Mouse (Mus musculus) embryonic fibroblast, embryonic 13.5 days (primary cell): ENCODE results near the gene Camsap3. TPM values are rescaled to one million over a fixed set of nuclear protein-coding genes. Genes with fewer than 3 reads are reported as not detected.
A peak's percentile ranks its signal among the peaks of the same experiment; 100 is the strongest.
"Not testable (repeated sequence)": the region's sequence is repeated elsewhere in the genome, so short reads cannot be mapped to it uniquely, and the experiment has no call there.

Experiments used
- H3K27ac ChIP-seq: 2 replicates; pipeline ENCODE4 v1.5.1; 2012; ENCODE audit warnings: low read length, control low read depth, inconsistent platforms; ENCODE audit not compliant: insufficient read depth
- H3K4me1 ChIP-seq: 2 replicates; pipeline ENCODE4 v1.6.1; 2011; ENCODE audit warnings: low read length; ENCODE audit not compliant: control insufficient read depth, insufficient read depth
- H3K4me3 ChIP-seq: 2 replicates; pipeline ENCODE4 v1.5.1; 2011; ENCODE audit warnings: mild to moderate bottlenecking, control low read depth, low read length; ENCODE audit not compliant: insufficient read depth
- CTCF ChIP-seq: IDR thresholded peaks from 2 replicates; pipeline ENCODE4 v1.5.1; 2011; ENCODE audit warnings: mild to moderate bottlenecking, control low read depth, low read length, moderate library complexity, borderline replicate concordance; ENCODE audit not compliant: insufficient read depth
- POLR2A ChIP-seq: IDR thresholded peaks from 2 replicates; pipeline ENCODE4 v1.6.1; 2011; ENCODE audit warnings: low read depth, mild to moderate bottlenecking, control low read depth, low read length, moderate library complexity
- polyA plus RNA-seq: library from polyadenylated mRNA; stranded (reverse); fragments of >200 nt; gene quantifications from 2 replicates; pipeline ENCODE4 v1.2.4, GENCODE M21; 2011; ENCODE audit warnings: low read depth; ENCODE audit not compliant: missing spikeins, insufficient read length

Gene Camsap3
- polyA plus RNA-seq, 1 experiment, result not detected

DNA sequence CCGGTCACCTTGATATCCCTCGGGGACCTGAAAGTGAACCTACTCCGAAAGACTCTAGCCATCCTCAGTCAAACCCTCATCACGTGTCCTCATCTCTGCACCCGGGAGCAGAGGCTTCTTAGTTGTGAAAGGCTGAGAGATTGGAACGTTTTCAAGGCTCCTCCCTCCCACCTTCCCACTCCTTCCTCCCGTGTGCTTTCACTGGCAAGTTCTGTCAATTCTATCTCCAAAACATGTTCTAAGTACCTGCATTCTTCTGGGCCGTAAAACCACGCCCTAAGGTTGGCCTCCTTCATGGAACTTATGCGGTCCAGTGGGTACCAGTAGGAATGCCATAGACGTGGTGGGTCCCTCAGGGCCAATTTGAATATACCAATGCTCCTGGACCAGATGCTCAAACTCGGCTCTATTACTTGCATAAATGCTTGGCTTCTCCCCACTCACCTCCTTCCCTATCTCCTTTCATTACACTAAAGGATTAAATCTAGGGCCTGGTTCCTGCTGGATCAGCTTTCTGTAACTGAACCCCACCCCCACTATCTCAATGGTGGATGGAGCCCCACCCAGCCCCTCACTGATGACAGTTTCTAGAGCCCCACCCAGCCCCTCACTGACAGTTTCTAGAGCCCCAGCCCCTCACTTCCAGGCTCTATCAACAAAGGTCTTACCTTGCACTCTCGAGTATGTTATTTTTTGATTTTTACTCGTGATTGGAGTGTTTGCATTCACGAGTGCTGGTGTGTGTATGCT is 10.7 kb upstream of the Camsap3 start:
- H3K4me1 ChIP-seq, result no peaks in the 10 kb centered on the region
- TF ChIP-seq CTCF (no peak), POLR2A (no peak)
- no peak overlapping the region for H3K27ac ChIP-seq
- no peak overlapping the region for H3K4me3 ChIP-seq

DNA sequence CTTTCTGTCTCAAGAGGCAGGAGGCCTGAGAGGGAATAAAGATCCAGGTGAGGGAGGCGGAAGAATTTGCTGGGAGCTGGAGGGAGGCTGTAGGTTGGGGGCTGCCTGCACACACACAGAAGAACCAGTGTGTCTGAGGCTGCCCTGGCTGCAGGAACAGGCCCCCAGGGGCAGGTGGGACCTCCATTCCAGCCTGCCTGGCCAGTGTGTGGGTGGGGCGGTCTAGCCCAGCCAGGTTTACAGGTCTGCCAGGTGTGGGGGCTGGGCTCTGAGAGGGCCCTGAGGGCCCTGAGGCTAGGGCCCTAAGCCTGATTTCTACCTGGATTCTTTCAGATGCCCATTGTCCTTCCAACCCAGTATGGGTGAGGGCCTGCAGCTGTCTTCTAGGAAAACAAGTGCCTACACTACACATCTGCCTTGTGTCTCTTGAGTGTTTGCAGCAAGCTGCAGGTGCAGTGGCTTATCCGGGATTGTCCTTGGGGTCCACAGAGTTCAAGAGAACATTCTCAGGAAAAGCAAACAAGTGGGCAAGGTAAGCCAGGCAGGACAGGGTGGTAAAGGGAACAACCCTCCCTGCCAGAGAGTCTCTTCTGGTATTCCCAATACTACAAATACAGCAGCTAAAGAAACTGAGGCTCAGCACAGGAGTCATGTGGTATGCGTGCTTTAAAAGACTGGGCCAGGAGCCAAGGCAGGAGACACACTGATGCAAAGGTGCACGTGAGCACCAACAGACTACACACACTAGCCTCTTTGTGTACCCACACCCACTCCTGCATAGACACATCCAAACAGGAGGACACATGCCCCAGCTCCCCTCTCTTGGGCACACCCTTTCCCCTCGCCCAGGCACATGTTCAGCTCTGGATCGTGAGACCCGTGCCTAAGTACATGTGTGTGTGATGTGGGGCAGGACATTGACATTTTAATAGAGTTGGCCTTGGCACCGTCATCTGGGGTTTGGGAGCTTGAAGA is 7.4 kb upstream of the Camsap3 start:
- H3K4me3 ChIP-seq, result no peak overlapping the region
- H3K4me1 ChIP-seq, result no peaks in the 10 kb centered on the region
- TF ChIP-seq CTCF, result no peak
- TF ChIP-seq POLR2A, result no peak
- no peak overlapping the region for H3K27ac ChIP-seq

DNA sequence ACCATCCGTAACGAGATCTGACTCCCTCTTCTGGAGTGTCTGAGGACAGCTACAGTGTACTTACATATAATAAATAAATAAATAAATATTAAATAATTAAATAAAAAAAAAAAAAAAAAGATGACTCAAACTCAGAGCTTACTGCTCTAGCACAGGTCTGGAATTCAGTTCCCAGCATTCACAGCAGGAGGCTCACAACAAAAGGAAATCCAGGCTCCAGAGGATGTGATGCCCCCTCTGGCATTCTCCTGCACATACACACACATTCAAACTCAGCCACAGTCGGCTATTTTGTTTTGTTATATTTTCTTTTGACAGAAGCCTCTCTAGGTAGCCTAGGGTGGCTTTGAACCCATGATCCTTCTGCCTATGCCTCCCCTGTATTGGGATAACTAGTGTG is 5.1 kb upstream of the Camsap3 start:
- H3K4me1 ChIP-seq, H3K4me3 ChIP-seq, H3K27ac ChIP-seq: not testable (repeated sequence)

DNA sequence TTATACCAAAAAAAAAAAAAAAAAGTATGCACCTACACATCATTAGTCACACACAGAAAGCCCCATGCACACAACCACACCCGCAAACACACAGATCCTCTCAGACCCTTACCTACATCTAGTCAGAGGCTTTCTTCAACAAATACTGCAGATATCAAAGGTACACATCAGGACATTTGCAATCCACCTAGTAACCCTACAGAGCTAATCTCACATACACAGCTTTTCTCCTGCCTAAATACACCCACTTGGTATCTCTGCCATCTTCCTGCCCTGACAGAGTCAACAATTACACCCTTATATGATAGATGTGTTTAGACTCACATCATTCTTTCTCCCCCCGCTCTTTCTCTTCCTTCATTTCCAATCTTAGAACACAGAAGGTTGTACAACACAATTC is 641 bp upstream of the Camsap3 start:
- Histone ChIP-seq H3K4me3 (no peak overlapping the region), H3K4me1 (no peaks in the 10 kb centered on the region), H3K27ac (no peak overlapping the region)
- no peak for TF ChIP-seq POLR2A
- TF ChIP-seq CTCF, result no peak

DNA sequence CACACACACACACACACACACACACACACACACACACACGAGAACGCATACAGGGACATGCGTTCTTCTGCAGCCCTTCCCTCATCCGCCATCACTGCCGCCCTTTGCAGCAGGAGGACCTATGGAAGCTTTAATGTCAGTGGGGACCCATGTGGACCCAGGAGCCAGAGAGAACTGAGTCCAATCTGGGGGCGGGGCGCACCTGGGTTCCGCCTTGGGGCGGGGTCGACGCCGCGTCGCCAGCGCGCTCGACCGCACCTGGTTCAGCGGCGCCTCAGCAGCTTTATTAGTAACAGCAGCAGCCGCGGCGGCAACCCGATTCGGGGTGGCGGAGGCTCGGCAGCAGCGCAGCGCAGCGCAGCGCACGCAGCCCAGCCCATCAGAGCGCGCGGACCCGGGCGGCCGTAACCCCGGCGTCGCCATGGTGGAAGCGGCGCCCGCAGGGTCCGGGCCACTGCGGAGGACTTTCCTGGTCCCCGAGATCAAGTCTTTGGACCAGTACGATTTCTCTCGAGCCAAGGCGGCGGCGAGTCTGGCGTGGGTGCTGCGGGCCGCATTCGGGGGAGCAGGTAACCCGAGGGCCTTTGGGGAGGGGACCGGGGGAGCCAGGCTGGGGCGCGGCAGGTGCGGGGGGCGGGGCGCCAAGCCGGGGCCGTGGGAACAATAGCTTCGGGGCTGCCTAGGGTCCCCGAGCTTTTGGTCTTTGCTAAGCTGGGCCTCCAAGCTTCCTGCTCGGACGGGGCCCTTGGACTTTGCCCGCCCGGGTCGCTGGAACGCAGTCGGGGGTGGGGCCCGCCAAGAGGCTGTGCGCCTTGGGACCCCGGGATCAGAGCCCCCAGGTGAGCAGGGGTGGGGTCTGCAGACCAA is 531 bp downstream of the Camsap3 start:
- peak overlapping the region; percentile 35 for H3K4me3 ChIP-seq

DNA sequence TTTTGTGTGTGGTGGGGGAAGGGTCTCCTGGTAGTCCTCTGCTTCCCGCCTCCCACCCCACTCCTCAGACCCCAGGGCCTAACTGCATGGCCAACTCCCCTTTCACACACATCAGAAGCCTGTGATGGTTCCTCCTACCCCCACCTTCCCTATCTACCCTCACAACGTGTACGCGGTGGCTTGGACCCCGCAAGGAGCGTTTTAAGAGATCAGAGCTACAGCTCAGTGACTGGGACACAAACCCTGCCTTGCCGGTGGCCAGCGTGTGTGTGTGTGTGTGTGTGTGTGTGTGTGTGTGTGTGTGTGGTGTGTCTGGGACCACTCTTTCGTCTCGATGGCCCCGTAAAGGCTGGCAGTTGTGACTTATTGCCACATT is 1.2 kb downstream of the Camsap3 start:
- H3K27ac ChIP-seq, result no peak overlapping the region
- H3K4me3 ChIP-seq, result no peak overlapping the region

More for the DNA sequence above, 531 bp downstream of the Camsap3 start:
- no peaks in the 10 kb centered on the region for H3K4me1 ChIP-seq
- TF ChIP-seq CTCF, result no peak
- no peak for TF ChIP-seq POLR2A
- no peak overlapping the region for H3K27ac ChIP-seq

DNA sequence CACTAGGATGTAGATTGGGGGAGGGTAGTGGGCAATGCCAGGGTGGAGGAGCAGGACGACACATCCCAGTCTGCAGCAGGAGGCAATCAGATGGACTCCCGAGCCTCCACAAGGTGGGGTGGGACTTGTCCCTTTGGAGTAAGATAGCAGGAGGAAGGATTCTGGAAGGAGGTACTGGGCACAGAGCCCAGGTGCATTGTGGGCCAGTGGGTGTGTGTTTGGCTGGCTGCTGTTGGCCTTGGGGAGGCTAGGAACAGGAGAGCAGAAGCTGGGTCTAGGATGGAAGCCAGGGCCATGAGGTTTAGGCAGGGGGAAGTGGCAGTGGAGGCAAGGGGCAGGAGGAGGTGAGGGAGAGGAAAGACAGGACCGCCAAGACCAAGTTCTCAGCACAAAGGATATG is 6.4 kb downstream of the Camsap3 start:
- no peak overlapping the region for H3K27ac ChIP-seq
- no peak overlapping the region for H3K4me3 ChIP-seq
- TF ChIP-seq POLR2A, result no peak
- TF ChIP-seq CTCF, result no peak

More for the DNA sequence above, 1.2 kb downstream of the Camsap3 start:
- TF ChIP-seq CTCF, result no peak
- TF ChIP-seq POLR2A, result no peak
- H3K4me1 ChIP-seq, result no peaks in the 10 kb centered on the region

DNA sequence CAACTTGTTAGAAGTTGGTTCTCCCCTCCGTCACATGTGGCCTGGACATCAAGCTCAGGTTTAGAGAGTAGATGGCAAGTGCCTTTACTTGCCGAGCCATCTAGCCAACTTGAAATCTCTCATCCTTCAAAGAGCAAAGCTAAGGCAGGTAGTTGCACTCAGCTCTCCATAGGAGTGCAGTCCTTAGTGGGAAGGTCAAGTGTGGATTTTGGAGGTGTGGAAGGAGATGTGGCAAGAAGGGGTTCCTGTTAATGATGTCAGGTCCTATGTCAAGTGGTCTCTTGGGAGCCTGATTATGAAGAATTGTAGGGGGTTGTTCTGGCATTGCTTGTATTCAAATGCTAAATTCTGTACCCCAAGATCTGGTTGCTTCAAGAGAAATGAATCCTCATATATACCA is 7.4 kb downstream of the Camsap3 start:
- TF ChIP-seq POLR2A (no peak), CTCF (no peak)
- Histone ChIP-seq H3K4me3 (no peak overlapping the region), H3K27ac (no peak overlapping the region), H3K4me1 (no peaks in the 10 kb centered on the region)

More for the DNA sequence above, 6.4 kb downstream of the Camsap3 start:
- no peaks in the 10 kb centered on the region for H3K4me1 ChIP-seq

DNA sequence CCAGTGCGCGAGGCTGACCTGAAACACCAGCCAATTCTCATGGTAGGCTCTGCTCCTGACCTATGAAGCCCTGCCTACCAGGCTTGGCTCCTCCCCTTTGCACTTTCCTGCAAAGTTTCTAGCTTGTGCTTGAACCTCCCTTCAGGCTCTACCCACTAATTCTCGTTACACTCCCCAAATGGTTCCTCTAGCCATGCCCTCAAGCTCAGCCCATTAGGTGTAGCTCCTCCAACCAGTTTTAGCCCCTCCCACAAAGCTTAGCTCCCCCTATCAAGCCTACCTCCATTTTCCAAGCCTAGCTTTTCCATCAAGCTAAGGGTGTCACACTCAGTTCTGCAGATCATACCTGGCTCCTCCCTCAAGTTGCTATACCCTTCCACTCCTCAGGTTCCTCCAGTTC is 11.0 kb downstream of the Camsap3 start:
- Histone ChIP-seq H3K4me1 (no peaks in the 10 kb centered on the region), H3K4me3 (no peak overlapping the region), H3K27ac (no peak overlapping the region)
- TF ChIP-seq POLR2A (no peak), CTCF (no peak)
